Mouse (Mus musculus) intestine, embryonic 14.5 days (tissue): ENCODE measurements around the gene Zfp784. TPM values are rescaled to one million over a fixed set of nuclear protein-coding genes. Genes with fewer than 3 reads are reported as not detected.
"Not testable (repeated sequence)": the region's sequence is repeated elsewhere in the genome, so short reads cannot be mapped to it uniquely, and the experiment has no call there.

Experiments used
- ATAC-seq: fragments of 200-750 bp; cut with Nextera tagmentation; replicated peaks from 2 replicates; pipeline ENCODE4 v1.8.0; 2017; ENCODE audit warnings: low read depth, moderate number of reproducible peaks, moderate TSS enrichment, moderate library complexity; ENCODE audit not compliant: low FRiP score, low TSS enrichment
- DNase-seq: peaks from one replicate; pipeline ENCODE4 v3.0.0-alpha.2; 2018; ENCODE audit warnings: low spot score
- H3K27ac ChIP-seq: fragments of 300-500 bp; sonication (generic); 2 replicates; pipeline ENCODE4 v1.5.1; 2014; ENCODE audit warnings: low read depth, mild to moderate bottlenecking, control low read depth
- H3K27me3 ChIP-seq: fragments of 300-500 bp; sonication (generic); replicated peaks from 2 replicates; pipeline ENCODE4 v1.6.1; 2014; ENCODE audit warnings: low read length, control low read depth; ENCODE audit not compliant: control insufficient read depth, insufficient read depth
- H3K36me3 ChIP-seq: fragments of 300-500 bp; sonication (generic); 2 replicates; pipeline ENCODE4 v1.6.1; 2014; ENCODE audit warnings: low read length, control low read depth; ENCODE audit not compliant: control insufficient read depth, insufficient read depth
- H3K4me1 ChIP-seq: fragments of 300-500 bp; sonication (generic); replicated peaks from 2 replicates; pipeline ENCODE4 v1.6.1; 2014; ENCODE audit warnings: low read length, control low read depth, mixed read lengths; ENCODE audit not compliant: control insufficient read depth, insufficient read depth
- H3K4me2 ChIP-seq: fragments of 300-500 bp; sonication (generic); 2 replicates; pipeline ENCODE4 v1.6.1; 2014; ENCODE audit warnings: low read length
- H3K4me3 ChIP-seq: fragments of 300-500 bp; sonication (generic); 2 replicates; pipeline ENCODE4 v1.5.1; 2014; ENCODE audit warnings: low read depth, low read length, control low read depth, mixed read lengths
- H3K9ac ChIP-seq: fragments of 300-500 bp; sonication (generic); 2 replicates; pipeline ENCODE4 v1.6.1; 2014; ENCODE audit warnings: mild to moderate bottlenecking, low read length
- H3K9me3 ChIP-seq: fragments of 300-500 bp; sonication (generic); 2 replicates; pipeline ENCODE4 v1.6.1; 2016; ENCODE audit warnings: low read length, control low read depth; ENCODE audit not compliant: control insufficient read depth
- WGBS: fragments of 180-500 bp; shearing (Covaris S2); extraction: QIAGEN DNeasy Blood & Tissue Kit; methylation state at CpG from one replicate; pipeline ENCODE4 v1.1.7; 2014; 5-methylcytosine and 5-hydroxymethylcytosine counted together
- polyA plus RNA-seq: library from polyadenylated mRNA; unstranded; fragments of >200 nt; fragmentation: Nextera tagmentation; extraction: Ambion mirVana; gene quantifications from 2 replicates; pipeline ENCODE4 v1.2.1, GENCODE M21; 2014

Gene Zfp784
- polyA plus RNA-seq, 1 experiment from 2014 or later = 4.8 TPM

DNA sequence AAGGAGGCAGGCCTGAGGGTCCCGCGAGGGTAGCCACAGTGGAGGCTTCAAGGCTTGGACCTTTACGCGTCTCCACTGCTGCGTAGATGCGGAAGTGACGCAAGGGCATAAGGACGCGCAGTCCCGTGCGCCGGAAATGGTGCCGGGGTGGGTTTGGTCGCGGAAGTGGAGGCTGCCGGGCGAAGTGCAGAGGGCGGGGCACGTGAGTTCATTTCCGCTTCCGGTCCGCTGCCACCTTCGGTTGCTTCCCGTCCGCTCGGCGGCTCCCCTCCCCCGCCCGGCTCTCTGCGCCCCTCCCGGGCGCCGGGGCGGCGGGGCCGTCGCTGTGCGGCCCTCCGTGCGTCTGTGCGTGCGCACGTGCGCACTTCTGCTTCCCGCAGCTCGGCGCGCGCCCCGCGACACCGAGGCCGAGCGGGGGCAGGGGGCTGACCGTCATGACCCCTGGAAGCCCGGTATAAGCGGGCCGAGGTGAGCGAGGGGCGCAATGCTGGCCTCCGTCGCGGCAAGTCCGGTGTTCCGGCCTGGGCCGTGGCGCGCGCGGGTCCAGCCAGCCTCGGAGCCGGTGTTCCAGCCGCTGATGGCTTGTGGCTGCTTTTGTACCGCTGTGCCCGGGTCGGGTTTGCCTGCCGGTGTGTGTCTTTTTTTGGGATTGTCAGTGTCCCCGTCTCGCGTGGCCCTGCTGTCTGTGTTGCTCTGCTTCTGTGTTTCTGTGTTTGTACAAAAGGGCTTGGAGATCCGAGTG, 41.9 kb upstream of the Zfp784 start, which contains the start of gene Epn1:
Gene Epn1 (plus strand): TSS at position 226 of the 742 bp plus-strand sequence.
- ATAC-seq (peak; percentile 96), DNase-seq (peak; percentile 95)
- Histone ChIP-seq H3K27ac (peak within 1 kb of the TSS; percentile 92), H3K4me2 (peak within 1 kb of the TSS; percentile 66), H3K4me1 (peaks cover 10% of the 10 kb centered on the region), H3K36me3 (peaks cover 60% of the 10 kb centered on the region), H3K9me3 (no peaks in the 10 kb centered on the region), H3K9ac (peak within 1 kb of the TSS; percentile 95), H3K27me3 (no peaks in the 10 kb centered on the region), H3K4me3 (peak within 1 kb of the TSS; percentile 96)
- WGBS = under 1% methylated on average over 75 of the region's 81 CpGs

DNA sequence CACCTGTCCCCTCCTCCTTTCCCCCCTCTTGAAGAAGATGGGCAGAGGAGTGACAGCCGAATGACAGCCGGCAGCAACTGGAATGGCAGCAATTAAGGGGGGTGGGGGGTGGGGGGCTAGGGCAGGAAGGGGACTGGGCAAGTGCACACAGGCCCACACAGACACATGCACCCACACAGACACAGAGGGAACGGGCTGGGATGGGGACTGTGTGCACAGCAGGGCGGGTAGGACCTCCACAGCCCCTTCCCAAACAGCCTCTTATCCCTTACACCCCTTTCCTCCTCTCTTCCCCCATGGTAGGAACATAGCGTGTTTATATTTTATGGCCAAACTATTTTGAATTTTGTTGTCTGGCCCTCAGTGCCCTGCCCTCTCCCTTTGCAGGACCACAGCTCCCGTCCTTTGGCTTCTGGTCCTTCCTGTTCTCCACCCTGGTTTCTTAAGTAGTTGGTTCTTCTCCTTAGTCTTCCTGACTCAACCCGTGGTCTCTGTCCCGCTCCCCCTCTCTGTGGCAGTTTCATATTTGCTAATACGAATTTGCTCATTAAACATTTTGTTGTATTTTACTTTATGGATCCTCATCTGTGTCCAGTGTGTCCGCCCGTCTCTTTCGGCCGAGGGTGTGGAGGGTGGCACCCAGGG, 41.2 kb upstream of the Zfp784 start:
- H3K4me1 ChIP-seq, H3K27me3 ChIP-seq, DNase-seq, H3K9me3 ChIP-seq: not testable (repeated sequence)
- Histone ChIP-seq H3K27ac (peak overlapping the region; percentile 92), H3K4me2 (peak overlapping the region; percentile 66), H3K4me3 (peak overlapping the region; percentile 96), H3K9ac (peak overlapping the region; percentile 95; the same call in 1 of the 2 replicates), H3K36me3 (peaks cover 59% of the 10 kb centered on the region)
- ATAC-seq = peak; percentile 16
- WGBS = 43% methylated on average over 9 of the region's 13 CpGs

DNA sequence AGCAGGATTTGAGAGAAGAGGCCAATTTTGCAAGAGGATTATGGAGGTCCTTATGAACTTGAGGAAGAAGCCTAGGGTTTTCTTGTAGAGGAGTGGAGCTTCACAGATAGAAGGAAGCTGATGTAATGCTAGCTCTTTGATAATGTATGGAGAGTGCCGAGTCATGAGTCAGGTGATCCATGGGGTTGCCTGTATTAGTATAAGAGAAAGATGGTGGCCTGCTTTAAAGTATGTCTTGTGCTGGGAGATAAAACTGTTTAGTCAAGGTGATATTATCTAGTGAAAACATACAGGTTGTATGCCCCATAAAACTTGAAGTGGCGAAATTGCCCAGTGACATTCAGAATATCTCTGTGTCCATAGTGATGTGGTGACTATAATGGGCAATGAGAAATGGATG, 38.7 kb upstream of the Zfp784 start:
- Histone ChIP-seq H3K4me3 (no peak overlapping the region), H3K9me3 (no peaks in the 10 kb centered on the region), H3K36me3 (peaks cover 70% of the 10 kb centered on the region), H3K9ac (no peak overlapping the region), H3K27ac (no peak overlapping the region), H3K27me3 (no peaks in the 10 kb centered on the region), H3K4me2 (no peak overlapping the region), H3K4me1 (peaks cover 7% of the 10 kb centered on the region)
- ATAC-seq = no peak
- DNase-seq = no peak
- 71% methylated on average over 2 of the region's 2 CpGs for WGBS

DNA sequence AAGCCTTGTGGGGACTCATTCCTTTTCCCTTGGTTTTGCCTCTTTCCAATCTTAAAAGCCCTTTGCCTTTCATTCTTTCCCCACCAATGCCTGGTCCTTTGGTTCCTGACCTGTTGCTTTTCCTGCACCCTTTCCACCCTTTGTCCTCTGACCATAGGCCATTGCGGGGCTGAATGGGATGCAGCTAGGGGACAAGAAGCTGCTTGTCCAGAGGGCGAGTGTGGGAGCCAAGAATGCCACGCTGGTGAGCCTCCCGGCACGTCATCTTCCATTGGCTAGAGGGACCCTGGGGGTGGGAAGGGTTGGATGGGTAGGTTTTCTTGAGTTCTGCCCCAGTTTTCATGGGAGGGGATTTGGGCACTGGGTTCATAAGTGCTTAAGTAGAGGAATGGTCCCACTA, 36.7 kb upstream of the Zfp784 start:
- H3K27ac ChIP-seq = no peak overlapping the region
- ATAC-seq (no peak), DNase-seq (no peak)
- 92% methylated on average over 5 of the region's 5 CpGs for WGBS
- H3K36me3 ChIP-seq = peaks cover 90% of the 10 kb centered on the region
- no peak overlapping the region for H3K4me2 ChIP-seq
- no peaks in the 10 kb centered on the region for H3K9me3 ChIP-seq
- no peaks in the 10 kb centered on the region for H3K4me1 ChIP-seq
- H3K27me3 ChIP-seq = no peaks in the 10 kb centered on the region
- H3K9ac ChIP-seq = no peak overlapping the region
- no peak overlapping the region for H3K4me3 ChIP-seq

DNA sequence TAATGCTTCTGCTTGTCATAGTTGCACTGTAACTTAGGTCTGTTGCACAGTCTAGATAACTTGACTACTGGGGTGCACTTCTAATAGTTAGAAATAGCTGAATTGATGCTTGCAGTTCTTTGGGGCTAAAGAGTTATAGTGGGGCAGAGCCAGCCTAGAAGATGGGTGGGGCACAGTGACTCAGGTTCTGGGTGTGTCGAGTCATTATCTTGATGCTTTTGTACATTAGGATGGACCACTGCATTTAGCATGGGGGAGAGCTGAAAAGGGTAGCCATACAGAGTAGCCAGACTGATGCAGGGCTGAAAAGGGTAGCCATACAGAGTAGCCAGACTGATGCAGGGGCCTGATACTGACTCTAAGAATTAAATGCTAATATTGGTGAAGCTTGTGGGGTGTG, 35.3 kb upstream of the Zfp784 start:
- Histone ChIP-seq H3K9ac (no peak overlapping the region), H3K27me3 (no peaks in the 10 kb centered on the region), H3K4me3 (no peak overlapping the region), H3K36me3 (peaks cover 97% of the 10 kb centered on the region), H3K9me3 (no peaks in the 10 kb centered on the region), H3K4me1 (no peaks in the 10 kb centered on the region), H3K4me2 (no peak overlapping the region), H3K27ac (no peak overlapping the region)
- no peak for DNase-seq
- WGBS = 81% methylated on average over 1 of the region's 1 CpGs
- no peak for ATAC-seq

DNA sequence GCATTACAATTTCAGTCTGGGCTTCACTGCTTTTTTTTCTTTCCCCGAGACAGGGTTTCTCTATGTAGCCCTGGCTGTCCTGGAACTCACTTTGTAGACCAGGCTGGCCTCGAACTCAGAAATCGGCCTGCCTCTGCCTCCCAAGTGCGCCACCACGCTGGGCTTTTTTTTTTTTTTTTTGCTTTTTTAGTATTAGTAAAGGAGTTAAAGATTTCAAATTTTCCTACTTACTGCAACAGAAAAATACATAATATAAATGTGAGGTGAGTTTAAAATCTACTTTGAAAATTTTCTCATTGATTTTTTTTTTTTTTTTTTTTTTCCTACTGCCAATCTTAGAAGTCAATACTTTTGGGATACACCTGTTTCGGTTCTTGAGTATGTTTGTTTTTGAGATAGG, 26.6 kb upstream of the Zfp784 start:
- Histone ChIP-seq H3K4me1 (peaks cover 21% of the 10 kb centered on the region), H3K4me3 (no peak overlapping the region), H3K36me3 (peaks cover 41% of the 10 kb centered on the region), H3K9me3 (no peaks in the 10 kb centered on the region), H3K4me2 (no peak overlapping the region), H3K27ac (no peak overlapping the region), H3K9ac (no peak overlapping the region), H3K27me3 (no peaks in the 10 kb centered on the region)
- no peak for DNase-seq
- 93% methylated on average over 6 of the region's 6 CpGs for WGBS
- ATAC-seq = no peak

DNA sequence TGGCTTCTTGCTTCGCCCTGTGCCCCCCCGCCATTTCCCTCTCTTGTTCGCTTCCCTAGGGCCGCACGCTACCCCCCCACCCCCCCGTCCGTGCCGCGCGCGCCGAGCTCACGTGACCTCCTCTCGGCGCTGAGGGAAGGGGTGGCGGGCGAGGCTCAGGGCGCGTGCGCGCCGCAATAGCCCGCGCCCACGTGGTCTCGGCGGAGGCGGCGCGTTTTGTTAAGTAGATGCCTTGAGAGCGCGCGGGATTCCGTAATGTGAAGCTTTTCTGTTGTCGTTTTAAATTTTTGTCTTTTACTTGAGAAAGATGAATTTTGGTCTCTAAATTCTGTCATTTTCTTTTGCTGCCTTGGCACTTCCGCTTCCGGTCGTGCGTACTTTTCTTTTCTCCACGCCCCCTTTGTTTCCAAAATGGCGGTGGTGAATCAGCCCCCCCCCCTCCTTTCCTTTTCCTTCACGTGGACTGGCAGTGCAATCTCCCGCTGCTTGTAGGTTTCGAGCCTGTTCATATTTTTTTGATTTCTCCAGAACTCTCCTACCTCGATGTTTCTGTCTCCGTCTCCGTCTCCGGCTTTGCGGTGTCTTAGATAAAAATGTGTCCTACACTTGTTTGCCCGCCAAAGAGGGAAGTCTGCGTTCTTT, 24.2 kb upstream of the Zfp784 start:
- H3K9ac ChIP-seq = peak overlapping the region; percentile 98
- under 1% methylated on average over 42 of the region's 51 CpGs for WGBS
- peak overlapping the region; percentile 100 for H3K27ac ChIP-seq
- DNase-seq (peak; percentile 93), ATAC-seq (peak; percentile 59)
- H3K36me3 ChIP-seq = peaks cover 17% of the 10 kb centered on the region
- H3K4me1 ChIP-seq = peaks cover 24% of the 10 kb centered on the region
- H3K4me2 ChIP-seq = peak overlapping the region; percentile 82
- H3K4me3 ChIP-seq = peak overlapping the region; percentile 80
- H3K9me3 ChIP-seq = no peaks in the 10 kb centered on the region
- peaks cover 5% of the 10 kb centered on the region for H3K27me3 ChIP-seq

DNA sequence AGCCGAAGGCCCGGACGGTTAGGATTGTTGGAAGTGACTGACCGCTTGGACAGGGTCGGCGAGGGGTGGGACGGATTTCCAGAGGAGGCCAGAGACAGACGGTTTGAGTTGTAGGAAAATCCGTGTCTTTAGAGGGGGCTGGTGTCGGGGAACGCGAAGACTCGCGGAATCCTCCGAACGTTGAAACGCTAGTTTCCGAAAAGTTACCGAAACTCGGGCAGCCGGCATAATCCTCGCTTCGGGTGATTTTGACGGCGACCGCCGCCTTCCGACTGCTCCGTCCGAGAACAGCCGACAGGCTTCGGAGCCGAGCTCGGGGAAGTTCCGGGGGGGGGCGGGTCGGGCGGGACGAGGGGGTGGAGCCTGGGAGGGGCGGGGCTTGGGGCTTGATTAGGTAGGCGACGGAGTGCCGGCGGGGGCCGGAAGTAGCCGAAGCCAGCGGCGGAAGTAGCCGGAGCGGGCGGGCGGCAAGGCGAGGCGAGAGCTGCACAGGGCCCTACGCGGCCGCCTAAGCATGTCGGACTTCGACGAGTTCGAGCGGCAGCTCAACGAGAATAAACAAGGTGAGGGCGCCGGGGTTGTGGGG, 23.6 kb upstream of the Zfp784 start, which contains the start of gene U2af2:
Gene U2af2 (plus strand): TSS at position 370 of the 586 bp plus-strand sequence.
- Histone ChIP-seq H3K9me3 (no peaks in the 10 kb centered on the region), H3K4me1 (peaks cover 27% of the 10 kb centered on the region), H3K36me3 (peaks cover 11% of the 10 kb centered on the region), H3K27me3 (peaks cover 11% of the 10 kb centered on the region), H3K9ac (peak within 1 kb of the TSS; percentile 98), H3K27ac (peak within 1 kb of the TSS; percentile 100), H3K4me2 (peak within 1 kb of the TSS; percentile 82), H3K4me3 (peak within 1 kb of the TSS; percentile 80)
- under 1% methylated on average over 65 of the region's 65 CpGs for WGBS
- ATAC-seq (peak; percentile 78), DNase-seq (no peak)
